Mouse (Mus musculus) testis, postnatal 10 days (tissue): ENCODE data around the gene Alpk1.

Source experiments
- DNase-seq: peaks from one replicate; pipeline ENCODE4 v3.0.0; 2021; ENCODE audit warnings: low spot score

Alpk1 gene

GRCm38 (mm10) chr3:127630190-127630589, 150.1 kb downstream of the Alpk1 start:
- DNase-seq, result no peak

- no peak for DNase-seq
Observed at GRCm38 (mm10) chr3:127628311-127629184, 151.8 kb downstream of the Alpk1 start.

GRCm38 (mm10) chr3:127627956-127628310, 152.4 kb downstream of the Alpk1 start:
- DNase-seq, result no peak

- no peak for DNase-seq
Observed at GRCm38 (mm10) chr3:127627151-127627955, 153.0 kb downstream of the Alpk1 start.

GRCm38 (mm10) chr3:127626524-127626923, 153.8 kb downstream of the Alpk1 start:
- DNase-seq, result no peak

GRCm38 (mm10) chr3:127625701-127626399, 154.5 kb downstream of the Alpk1 start:
- no peak for DNase-seq

- DNase-seq, result peak; percentile 88
Observed at GRCm38 (mm10) chr3:127625296-127625695, 155.0 kb downstream of the Alpk1 start.
